Mouse (Mus musculus) small intestine, adult 2 months (tissue): ENCODE data around the gene Grm7. TPM values are rescaled to one million over a fixed set of nuclear protein-coding genes. Genes with fewer than 3 reads are reported as not detected.

Experiments
- H3K27ac ChIP-seq: fragments of 200-500 bp; 2 replicates; pipeline ENCODE4 v1.5.1; 2012; ENCODE audit warnings: low read depth, low read length, control low read depth, inconsistent platforms; ENCODE audit not compliant: insufficient read depth
- H3K27me3 ChIP-seq: fragments of 200-500 bp; 2 replicates; pipeline ENCODE4 v1.6.1; 2012; ENCODE audit warnings: mild to moderate bottlenecking, moderate library complexity, low read length, inconsistent platforms; ENCODE audit not compliant: control insufficient read depth, insufficient read depth
- H3K36me3 ChIP-seq: fragments of 200-500 bp; 2 replicates; pipeline ENCODE4 v1.6.1; 2012; ENCODE audit warnings: mild to moderate bottlenecking, low read length, control low read depth, inconsistent platforms; ENCODE audit not compliant: control insufficient read depth, insufficient read depth
- H3K4me1 ChIP-seq: fragments of 200-500 bp; 2 replicates; pipeline ENCODE4 v1.6.1; 2012; ENCODE audit warnings: low read length, inconsistent platforms, mixed read lengths; ENCODE audit not compliant: control insufficient read depth, insufficient read depth, insufficient read length
- H3K4me3 ChIP-seq: fragments of 200-500 bp; 2 replicates; pipeline ENCODE4 v1.5.1; 2012; ENCODE audit warnings: low read depth, mild to moderate bottlenecking, control low read depth, inconsistent platforms, low read length, moderate library complexity
- CTCF ChIP-seq: fragments of 200-500 bp; IDR thresholded peaks from 2 replicates; pipeline ENCODE4 v1.5.1; 2012; ENCODE audit warnings: low read depth, mild to moderate bottlenecking, control low read depth, inconsistent platforms, low read length, moderate library complexity, mixed read lengths; ENCODE audit not compliant: insufficient replicate concordance, insufficient read length; ENCODE audit errors: extremely low read depth
- POLR2A ChIP-seq: fragments of 200-500 bp; IDR thresholded peaks from 2 replicates; pipeline ENCODE4 v1.6.1; 2012; ENCODE audit warnings: low read depth, mild to moderate bottlenecking, control low read depth, inconsistent platforms, low read length, moderate library complexity
- WGBS: fragments of 180-500 bp; shearing (Covaris S2); methylation state at CpG from one replicate; pipeline ENCODE4 v1.1.7; 2018; 5-methylcytosine and 5-hydroxymethylcytosine counted together
- polyA plus RNA-seq: library from polyadenylated mRNA; depleted of rRNA; stranded (reverse); fragments of >200 nt; gene quantifications from 2 replicates; pipeline ENCODE4 v1.2.3, GENCODE M21; 2012

The Grm7 gene
- polyA plus RNA-seq, 1 experiment, result 0.11 TPM

- no peaks in the 10 kb centered on the region for H3K27me3 ChIP-seq
- TF ChIP-seq POLR2A (no peak), CTCF (no peak)
- H3K4me3 ChIP-seq, result no peak overlapping the region
- H3K36me3 ChIP-seq, result no peaks in the 10 kb centered on the region
- no peak overlapping the region for H3K27ac ChIP-seq
- H3K4me1 ChIP-seq, result no peaks in the 10 kb centered on the region
- WGBS, result 41% methylated on average over 1 of the region's 1 CpGs
These were observed 127.3 kb downstream of the Grm7 start for GRCm38 (mm10) chr6:110772652-110773051.

DNA sequence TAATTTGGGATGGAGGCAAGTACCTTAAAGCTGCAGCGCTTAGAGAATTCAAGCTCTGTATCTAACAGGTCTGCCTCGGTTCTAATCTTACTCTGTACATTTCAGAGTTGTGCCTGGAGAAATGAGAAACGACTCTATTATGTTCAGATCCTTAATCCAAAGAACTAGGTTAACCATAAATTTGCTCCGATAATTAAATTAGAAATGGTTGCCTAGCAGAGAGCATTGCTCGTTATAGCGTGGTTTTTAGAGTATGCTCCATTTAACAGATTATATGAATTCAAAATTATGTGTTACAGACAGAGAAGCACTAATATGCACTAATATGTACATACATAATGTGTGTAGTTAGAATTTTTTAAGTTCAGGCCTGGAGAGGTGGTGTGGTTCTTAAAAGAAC is 130.7 kb downstream of the Grm7 start:
- no peak overlapping the region for H3K4me3 ChIP-seq
- H3K36me3 ChIP-seq, result no peaks in the 10 kb centered on the region
- H3K27ac ChIP-seq, result no peak overlapping the region
- no peaks in the 10 kb centered on the region for H3K27me3 ChIP-seq
- WGBS, result 87% methylated on average over 6 of the region's 6 CpGs
- TF ChIP-seq CTCF (no peak), POLR2A (no peak)
- no peaks in the 10 kb centered on the region for H3K4me1 ChIP-seq

- Histone ChIP-seq H3K4me3 (no peak overlapping the region), H3K36me3 (no peaks in the 10 kb centered on the region), H3K4me1 (no peaks in the 10 kb centered on the region), H3K27me3 (no peaks in the 10 kb centered on the region), H3K27ac (no peak overlapping the region)
- WGBS, result 52% methylated on average over 1 of the region's 1 CpGs
- TF ChIP-seq POLR2A, result no peak
- no peak for TF ChIP-seq CTCF
These were observed 140.1 kb downstream of the Grm7 start for GRCm38 (mm10) chr6:110785497-110785928.

DNA sequence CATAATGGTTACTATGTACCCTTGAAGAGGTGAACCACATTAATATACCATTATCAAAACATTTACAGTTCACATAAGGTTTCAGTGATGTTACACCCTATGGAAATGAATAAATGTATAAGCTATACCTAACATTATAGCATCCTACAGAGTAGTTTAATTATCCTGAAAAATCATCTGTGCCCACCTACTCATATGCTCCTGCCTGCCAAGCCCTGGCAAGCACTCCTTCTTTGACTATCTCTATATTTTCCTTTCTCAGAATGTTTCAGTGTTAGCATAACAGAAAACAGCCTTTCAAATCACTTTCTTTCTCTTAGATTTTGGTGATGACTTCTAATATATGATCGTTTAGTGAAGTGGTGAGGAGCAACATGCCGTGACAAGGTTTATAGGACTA is 147.3 kb downstream of the Grm7 start:
- WGBS, result 90% methylated on average over 2 of the region's 2 CpGs
- H3K27ac ChIP-seq, result no peak overlapping the region
- no peak overlapping the region for H3K4me3 ChIP-seq
- TF ChIP-seq CTCF (no peak), POLR2A (no peak)
- H3K4me1 ChIP-seq, result no peaks in the 10 kb centered on the region
- no peaks in the 10 kb centered on the region for H3K27me3 ChIP-seq
- H3K36me3 ChIP-seq, result no peaks in the 10 kb centered on the region

DNA sequence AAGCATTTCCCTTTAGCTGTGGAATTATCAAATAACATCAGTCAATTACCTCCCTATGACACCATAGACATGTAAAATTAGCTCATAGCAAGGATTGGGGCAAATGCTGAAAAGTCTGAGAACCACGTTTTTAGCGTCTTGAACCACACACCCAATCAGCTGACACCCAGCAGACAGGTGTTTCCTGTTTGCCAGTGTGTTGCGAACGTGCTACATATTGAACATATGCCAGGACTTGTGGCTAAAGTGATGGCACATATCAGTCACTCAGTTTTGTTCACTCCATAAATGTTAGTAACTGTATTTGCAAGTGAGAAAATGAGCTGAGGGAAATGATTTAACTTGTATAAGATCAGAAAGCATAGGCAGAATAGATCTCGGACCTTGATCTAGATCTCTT is 162.1 kb downstream of the Grm7 start:
- TF ChIP-seq POLR2A (no peak), CTCF (no peak)
- no peaks in the 10 kb centered on the region for H3K4me1 ChIP-seq
- 66% methylated on average over 5 of the region's 5 CpGs for WGBS
- no peak overlapping the region for H3K27ac ChIP-seq
- H3K27me3 ChIP-seq, result no peaks in the 10 kb centered on the region
- no peaks in the 10 kb centered on the region for H3K36me3 ChIP-seq
- no peak overlapping the region for H3K4me3 ChIP-seq

DNA sequence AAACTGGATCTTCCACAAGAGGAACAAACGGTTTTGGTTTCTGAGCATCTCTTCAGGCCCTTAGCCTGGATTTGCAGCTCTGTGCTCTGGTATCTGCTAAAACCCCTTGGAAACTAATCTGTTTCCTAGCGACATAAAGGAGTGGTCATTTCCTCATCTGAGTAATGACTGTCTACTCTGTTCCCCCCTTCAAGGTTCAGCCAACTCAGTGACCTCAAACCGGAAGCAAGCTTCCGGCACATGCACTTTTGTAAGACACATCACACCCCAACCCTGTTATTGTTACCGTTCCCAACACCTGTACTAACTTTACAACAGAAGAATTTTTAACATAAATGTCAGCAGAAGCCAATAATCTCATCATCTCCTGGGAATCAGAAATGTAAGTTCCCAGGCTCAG is 166.8 kb downstream of the Grm7 start:
- TF ChIP-seq CTCF, result no peak
- no peak for TF ChIP-seq POLR2A
- no peak overlapping the region for H3K27ac ChIP-seq
- no peaks in the 10 kb centered on the region for H3K4me1 ChIP-seq
- H3K36me3 ChIP-seq, result no peaks in the 10 kb centered on the region
- 60% methylated on average over 5 of the region's 5 CpGs for WGBS
- no peaks in the 10 kb centered on the region for H3K27me3 ChIP-seq
- no peak overlapping the region for H3K4me3 ChIP-seq

DNA sequence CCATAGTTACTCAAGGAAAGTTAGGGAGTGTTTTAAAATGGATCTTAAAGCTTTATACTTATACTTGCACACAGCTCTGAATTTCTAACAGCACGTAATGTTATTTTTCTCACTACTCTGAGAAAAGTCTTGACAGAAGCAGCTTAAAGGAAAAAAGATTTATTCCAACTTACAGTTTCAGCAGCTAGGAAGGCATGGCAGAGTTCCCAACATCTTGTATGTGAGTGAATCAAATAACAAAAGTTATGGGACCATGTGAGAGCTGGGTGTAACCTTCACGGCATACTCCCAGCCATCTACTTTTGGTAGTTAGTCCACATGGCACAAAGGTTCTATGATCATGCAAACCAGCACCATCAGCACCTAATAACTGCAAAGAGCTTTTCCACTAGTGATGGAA is 172.9 kb downstream of the Grm7 start:
- Histone ChIP-seq H3K4me1 (no peaks in the 10 kb centered on the region), H3K27me3 (no peaks in the 10 kb centered on the region), H3K27ac (no peak overlapping the region), H3K4me3 (no peak overlapping the region), H3K36me3 (no peaks in the 10 kb centered on the region)
- TF ChIP-seq CTCF, result no peak
- no peak for TF ChIP-seq POLR2A
- 85% methylated on average over 2 of the region's 2 CpGs for WGBS

DNA sequence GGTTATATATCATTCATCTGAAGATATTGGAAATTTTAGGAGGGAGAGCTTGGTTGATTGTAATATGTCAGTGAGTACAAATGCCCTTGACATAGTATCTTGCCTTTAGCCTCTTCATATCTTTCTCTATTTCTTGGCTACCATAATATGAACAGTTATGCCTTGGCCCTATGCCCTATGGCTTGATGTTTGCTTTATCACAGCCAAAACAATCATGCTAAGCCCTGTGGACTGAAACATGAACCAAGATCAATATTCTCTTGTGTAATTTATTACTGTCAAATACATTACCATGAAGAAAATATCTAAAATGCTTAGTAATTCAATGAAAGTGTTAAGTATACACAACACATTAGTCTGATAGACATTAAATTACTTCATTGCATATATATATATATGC is 222.9 kb downstream of the Grm7 start:
- no peak for TF ChIP-seq CTCF
- no peak for TF ChIP-seq POLR2A
- Histone ChIP-seq H3K36me3 (no peaks in the 10 kb centered on the region), H3K4me3 (no peak overlapping the region), H3K4me1 (no peaks in the 10 kb centered on the region), H3K27me3 (no peaks in the 10 kb centered on the region), H3K27ac (no peak overlapping the region)
